Mouse (Mus musculus) heart, postnatal 10 days (tissue): ENCODE data around the gene Gm19684. TPM values are rescaled to one million over a fixed set of nuclear protein-coding genes. Genes with fewer than 3 reads are reported as not detected.
"Not testable (repeated sequence)": the region's sequence is repeated elsewhere in the genome, so short reads cannot be mapped to it uniquely, and the experiment has no call there.

Source experiments
- DNase-seq, 2 experiments: peaks; one replicate each; pipeline ENCODE4 v3.0.0; 2021
- intact Hi-C: fragments of 180-260 bp; cut with DNase I; formaldehyde crosslinking; loops from one replicate; pipeline ENCODE4 v1.15.1; 2025
- total RNA-seq, 2 experiments: library from RNA; stranded (reverse); gene quantifications; 2 replicates each; pipeline ENCODE4 v1.2.3; 2021

Gm19684 gene
- total RNA-seq, 2 experiments from 2014 or later = 0.26 TPM; not detected in 1

DNA sequence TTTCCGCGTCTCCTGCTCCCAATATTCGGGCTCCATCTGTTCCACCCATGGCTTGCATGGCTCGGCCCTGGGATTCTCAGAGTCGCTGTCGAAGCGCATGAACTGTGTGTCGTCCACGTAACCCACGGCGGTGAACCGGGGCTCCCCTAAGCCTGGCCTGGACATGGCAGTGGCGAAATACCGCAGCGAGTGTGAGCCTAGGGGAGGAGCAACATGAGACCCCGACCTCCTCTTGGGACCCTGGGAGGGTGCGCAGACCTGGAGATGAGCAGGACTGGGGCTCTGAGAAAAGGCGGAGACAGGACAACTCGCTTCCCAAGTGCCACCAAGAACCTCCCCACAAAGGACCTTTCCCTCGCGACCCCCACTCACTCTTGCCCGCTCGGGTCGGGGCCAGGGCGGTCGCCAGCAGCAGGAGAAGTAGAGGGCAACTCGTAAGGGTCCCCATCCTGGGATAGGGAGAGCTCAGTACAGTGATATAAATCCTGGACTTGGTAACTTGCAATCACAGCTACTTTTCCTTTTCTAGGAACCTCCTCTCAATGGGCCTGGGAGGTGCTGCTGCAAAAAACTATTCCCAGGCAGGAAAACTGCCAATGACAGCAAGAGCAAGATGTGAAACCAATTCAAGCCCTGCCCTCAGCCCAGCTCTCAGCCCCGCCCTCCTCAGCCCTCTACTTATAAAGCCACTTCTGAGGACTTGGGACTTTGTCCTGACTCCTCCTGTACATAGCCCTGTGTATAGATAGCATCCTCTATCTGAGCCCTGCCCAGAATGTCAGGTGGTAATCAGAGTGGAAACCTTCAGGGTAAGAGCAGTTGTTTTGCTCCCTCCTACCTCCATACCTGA, 7.7 kb downstream of the Gm19684 start, which contains the start of gene Gm7030:
Gm7030 (minus strand) TSS at position 458 of the 850 bp plus-strand sequence.
- peak in 1 of 2 experiments; percentile 10 for DNase-seq

DNA sequence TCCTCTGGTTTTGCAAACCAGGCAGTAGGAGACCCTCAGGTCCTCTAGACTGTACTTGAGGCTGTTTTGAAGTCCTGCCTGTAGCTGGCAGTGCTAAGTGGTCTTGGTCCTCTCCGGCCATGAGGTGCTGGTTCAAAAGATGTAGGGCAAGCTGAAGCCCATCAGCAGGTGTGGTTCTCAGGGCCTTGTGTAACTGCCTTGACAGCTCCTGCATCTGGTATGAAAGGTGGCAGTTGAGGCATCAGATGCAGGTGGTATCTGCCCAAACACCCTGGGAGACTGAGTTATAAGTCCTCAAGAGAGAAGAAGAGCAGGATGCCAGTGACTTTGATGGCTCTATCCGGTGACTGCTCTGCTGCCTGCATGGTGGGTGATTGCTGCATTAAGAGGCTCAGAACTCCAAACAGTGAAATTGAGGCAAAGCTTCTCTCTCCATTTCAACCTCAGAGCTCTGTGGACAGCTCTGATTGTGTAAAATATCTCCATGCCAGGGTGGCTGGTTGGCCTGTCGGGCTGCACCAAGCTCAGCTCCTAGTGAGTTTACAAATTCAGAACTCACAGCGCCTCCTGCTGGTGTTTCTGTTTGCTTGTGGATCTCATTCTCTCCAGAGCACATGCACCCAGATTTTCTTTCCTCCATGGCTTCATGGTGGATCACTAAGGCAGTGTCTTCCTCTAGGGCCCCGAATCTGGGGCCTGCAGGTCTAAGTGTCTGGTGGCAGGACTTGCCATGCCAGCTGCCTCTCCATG, 10.2 kb downstream of the Gm19684 start:
- intact Hi-C loops = no loop called here
- DNase-seq = no peak

More for the DNA sequence above, 7.7 kb downstream of the Gm19684 start, which contains the start of gene Gm7030:
- intact Hi-C loops = not testable (repeated sequence)

DNA sequence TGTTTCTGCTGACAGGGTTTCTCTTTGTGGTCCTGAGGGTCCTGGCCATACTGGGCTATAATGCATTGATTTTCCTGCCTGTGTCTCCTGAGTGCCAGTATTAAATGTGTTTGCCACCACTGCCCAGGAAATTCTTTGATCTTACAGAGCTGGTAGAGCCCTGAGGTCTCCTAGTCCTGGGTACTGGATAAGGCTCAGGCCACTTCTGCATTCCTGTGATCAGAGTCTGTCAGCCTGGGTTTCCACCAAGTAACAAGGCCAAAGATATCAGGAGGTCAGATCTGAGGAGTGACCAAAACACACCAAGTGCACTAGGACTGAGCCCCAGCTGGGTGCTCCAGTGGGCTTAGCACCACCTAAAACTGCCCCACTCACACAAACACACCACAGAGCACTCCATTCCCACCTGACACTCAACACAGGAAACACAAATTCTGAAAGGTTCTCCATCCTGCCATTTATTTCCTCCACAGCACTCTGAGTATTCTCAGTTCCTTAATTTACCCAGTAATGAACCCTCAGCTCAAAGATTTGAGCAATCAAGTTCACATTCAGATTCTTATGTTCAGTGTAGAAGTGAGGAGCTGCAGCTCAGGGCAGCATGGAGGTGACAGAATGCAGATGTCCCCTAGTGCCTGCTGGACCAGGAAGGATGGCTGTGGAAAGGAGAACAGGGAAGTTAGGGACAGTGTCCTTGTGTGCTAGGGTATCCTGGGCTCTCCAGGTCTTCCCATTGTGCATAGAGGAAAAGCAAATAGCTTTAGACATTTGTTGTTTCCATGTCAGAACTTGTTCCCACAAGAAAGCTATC, 14.1 kb downstream of the Gm19684 start:
- intact Hi-C loops, DNase-seq: not testable (repeated sequence)

DNA sequence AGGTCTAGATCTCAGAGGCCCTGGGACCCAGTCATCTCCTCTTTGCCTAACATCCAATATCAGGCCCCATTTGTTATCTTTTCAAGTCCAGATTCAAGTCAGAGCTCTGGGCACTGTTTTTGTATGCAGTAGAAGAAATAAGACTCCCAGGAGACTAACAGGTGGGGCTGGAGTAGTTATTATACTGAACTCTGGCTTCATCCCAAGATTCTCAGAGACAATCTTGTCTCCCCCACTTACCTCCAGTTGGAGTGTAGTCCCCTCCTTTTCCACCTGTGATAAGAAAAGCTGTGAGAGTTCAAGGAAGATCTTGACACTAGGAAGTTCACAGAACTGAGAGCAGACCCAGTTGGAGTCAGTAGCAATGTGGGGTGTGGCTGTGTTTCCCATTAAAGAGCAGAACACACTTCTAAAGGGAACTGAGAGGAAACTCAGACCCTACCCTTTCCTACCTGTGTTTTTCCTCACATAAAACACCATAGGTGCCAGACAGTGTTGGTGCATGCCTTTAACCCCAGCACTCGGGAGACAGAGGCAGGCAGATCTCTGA, 14.9 kb downstream of the Gm19684 start:
- DNase-seq, intact Hi-C loops: not testable (repeated sequence)

DNA sequence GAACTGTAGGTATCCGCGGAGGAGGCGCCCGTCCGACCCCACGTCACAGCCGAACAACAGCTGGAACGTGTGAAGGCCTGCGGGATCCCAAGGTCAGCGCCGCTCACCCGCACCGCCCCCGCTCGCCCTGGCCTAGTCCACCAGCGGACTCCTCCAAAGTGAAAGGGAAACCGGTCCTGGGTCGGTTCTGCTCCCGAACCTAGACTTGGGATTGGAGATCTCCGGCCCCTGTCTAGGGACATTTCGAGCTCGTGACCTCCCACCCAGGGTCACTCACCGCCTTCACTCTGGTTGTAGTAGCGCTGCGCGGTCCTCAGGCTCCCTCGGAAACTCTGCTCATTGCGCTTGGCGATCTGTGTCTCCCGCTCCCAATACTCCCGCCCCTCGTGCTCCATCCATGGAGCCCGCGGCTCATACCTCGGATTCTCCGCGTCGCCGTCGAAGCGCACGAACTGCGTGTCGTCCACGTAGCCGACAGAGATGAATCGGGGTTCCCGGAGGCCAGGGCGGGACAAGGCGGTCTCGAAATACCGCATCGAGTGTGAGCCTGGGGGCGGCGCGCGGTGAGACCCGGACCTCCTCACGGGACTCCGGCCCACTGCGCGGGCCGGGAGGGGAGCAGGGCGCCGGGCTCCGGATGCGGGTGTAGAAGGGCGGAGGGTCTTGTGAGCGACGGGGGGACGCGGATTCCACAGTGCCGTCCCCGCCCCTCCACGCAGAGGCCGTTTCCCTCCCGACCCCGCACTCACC, 23.8 kb downstream of the Gm19684 start:
- intact Hi-C loops = no loop called here
- DNase-seq = peak in 1 of 2 experiments; percentile 24

DNA sequence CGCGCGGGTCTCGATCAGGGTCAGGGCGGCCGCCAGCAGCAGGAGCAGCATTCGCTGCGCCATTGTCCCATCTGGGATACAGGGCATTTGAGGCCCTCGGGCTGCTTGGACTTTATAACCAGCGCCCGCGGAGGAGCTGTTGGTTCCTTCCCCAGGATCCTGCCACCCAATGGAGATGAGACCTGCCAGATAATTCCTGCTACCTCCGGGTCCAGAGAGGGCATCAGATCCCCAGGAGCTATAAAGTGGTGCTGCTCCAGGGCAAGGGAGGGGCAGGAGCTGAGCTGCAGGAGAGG, 24.3 kb downstream of the Gm19684 start:
- DNase-seq, intact Hi-C loops: not testable (repeated sequence)

DNA sequence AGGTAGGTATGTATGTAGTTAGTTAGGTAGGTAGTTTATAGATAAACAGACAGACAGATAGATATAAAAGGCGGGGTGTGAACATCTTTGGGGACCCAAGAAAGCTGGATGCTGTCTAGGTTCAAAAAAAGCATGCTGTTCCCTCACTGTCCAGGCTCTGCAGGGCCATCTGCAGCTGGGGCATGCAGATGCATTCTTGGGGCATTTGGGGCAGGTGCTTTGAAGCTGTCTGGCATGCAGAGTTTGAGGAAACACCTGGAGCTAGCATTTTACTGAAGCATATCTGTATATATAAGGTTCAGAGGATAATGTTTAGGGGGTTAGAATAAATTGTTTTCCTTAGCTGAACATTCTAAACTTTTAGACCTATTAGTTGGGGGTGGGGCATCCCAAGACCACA, 25.5 kb downstream of the Gm19684 start:
- DNase-seq, intact Hi-C loops: not testable (repeated sequence)

DNA sequence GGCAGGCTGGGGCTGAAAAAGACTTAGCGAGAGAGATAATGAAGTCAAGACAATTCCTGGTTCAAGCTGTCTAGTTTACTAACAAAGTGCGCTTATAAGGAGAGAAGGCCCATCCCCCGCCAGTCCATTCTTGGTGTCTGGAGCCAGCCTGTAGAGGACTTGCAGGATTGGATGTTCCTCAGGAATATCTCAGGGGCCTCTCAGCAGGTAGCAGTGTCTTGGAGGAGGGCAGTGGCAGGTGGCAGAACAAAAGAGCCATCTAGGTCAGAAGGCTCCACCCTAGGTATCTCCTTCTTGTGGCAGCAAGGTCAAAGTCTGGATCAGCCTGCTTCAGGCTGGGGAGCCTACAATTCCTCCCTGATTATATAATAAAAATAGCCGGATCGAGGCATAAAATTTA, 27.0 kb downstream of the Gm19684 start:
- intact Hi-C loops, DNase-seq: not testable (repeated sequence)

DNA sequence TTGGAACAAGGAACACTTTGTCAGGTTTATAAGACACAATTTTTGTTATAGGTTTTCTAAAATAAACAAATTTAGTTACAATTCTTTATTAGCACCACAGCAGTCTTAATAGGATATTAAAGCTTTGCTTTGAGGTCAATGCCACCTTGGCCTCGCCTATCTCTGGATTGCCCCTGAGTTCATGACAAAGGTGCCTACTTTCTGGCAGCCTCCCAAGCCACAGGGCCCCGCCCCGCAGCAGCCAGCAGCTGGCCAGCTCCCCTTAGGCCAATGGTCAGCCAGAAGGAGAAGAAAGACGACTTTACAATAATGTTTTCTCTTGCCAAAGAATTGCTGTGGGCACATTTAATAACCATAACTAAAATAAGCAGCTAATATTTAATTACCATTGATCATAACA, 29.7 kb downstream of the Gm19684 start:
- DNase-seq, intact Hi-C loops: not testable (repeated sequence)

DNA sequence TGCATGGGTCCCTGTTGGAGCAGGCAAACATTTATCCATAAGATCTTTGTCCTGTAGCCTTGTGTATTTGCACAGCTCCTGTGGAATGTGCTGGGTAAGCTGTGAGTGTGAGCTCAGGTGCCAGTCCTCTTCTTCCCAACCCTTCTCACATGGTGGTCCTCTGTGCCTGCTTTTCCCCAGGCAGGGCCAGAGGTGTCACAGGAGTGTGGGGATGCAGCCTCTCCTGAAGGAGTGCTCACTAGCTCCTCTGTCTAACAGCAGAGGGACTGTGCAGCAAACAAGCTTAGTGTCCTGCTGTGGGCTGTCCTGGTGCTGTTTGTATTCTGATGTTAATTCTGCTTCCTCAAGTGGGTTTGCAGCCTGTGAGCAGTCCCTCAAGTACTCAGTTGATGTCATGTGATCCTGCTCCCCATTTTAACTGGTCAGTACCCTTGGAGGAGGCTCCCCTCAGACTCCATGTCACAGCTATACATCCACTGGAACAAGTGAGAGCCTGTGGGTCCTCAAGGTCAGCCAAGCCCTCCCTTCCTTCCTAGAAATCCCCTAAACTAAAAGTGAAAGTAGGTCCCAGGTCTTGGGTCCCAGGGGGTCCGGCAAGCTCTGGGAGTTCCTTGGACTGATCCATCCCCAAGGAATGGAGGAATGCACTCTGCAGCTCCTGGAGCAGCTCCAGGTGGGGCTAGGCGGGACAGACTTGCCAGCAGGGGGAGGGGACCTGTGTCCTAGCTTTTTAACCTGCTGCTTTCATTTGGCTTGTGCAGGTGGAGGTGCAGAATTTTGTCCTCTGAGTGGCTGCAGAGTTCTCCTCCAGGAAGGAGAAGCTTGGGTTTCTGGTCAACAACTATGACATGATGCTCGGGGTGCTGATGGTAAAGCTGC, 33.0 kb downstream of the Gm19684 start:
- intact Hi-C loops = no loop called here
- DNase-seq = no peak

DNA sequence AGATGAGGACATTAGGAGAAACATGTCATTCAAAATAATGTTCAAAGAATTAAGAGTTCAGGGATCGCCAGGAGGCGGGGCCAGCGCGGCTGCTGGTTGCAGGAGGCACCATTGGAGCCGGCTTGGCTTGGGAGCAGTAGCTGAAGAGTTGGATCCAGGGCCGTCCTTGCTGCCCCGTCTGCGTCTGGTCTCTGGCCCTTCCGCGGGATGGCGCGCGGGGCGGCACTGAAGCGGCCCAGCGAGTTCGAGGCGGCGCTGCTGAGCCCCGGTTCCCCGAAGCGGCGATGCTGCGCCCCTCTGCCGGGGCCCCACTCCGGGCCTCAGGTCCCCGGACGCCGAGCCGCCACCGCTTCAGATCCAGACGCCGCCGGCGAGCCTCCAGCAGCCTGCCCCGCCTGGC, 36.3 kb downstream of the Gm19684 start:
- intact Hi-C loops, DNase-seq: not testable (repeated sequence)

DNA sequence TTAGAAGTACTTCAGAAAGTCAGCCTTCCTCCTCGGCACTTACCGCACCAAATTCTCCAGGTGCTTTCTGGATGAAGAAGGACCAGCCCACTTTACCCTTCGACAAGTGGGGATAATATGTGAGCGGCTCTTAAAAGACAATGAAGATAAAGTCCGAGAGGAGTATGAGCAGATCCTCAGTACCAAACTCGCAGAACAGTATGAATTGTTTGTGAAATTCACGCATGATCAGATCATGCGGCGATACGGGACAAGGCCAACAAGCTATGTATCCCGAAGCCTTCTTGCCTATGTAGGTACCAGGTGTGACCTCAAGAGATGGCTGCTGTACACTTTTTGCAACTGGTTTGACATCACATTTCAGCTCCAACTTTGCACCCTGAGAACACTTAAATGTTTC, 36.8 kb downstream of the Gm19684 start:
- DNase-seq, intact Hi-C loops: not testable (repeated sequence)

DNA sequence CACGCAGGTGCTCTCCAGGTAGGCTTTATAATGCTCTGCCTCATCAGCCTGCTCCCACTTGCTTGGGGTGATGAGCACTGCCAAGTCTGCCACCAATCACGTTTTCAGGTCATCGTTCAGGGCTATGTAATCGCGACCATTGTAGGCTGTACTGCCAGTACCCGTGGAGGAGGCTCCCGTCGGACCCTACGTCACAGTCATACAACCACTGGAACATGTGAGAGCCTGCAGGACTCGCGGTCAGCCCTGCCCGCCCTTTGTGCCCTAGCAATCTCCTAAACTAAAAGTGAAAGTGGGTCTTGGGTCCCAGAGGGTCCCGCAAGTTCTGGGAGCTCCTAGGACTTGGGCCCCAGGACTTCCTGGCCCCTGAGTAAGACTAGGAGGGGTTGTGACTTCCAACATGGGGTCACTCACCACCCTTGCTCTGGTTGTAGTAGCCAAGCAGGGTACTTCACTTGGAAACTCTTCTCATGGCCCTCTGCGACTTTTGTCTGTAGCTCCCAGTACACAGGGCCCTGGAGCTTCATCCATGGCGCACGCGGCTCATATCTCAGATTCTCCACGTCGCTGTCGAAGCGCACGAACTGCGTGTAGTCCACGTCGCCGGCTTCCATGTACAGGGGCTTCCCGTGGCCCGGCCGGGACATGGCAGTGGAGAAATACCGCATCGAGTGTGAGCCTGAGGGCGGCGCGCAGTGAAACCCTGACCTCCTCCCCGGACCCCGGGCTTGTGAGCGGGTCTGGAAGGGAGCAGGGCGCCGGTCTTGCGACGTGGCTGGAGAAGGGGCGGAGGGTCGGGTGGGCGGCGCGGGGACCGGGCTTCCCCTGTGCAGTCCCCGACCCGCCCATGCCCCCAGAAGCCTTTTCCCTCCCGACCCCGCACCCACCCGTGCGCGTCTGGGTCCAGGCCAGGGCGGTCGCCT, 39.9 kb downstream of the Gm19684 start:
- intact Hi-C loops = no loop called here
- no peak for DNase-seq

DNA sequence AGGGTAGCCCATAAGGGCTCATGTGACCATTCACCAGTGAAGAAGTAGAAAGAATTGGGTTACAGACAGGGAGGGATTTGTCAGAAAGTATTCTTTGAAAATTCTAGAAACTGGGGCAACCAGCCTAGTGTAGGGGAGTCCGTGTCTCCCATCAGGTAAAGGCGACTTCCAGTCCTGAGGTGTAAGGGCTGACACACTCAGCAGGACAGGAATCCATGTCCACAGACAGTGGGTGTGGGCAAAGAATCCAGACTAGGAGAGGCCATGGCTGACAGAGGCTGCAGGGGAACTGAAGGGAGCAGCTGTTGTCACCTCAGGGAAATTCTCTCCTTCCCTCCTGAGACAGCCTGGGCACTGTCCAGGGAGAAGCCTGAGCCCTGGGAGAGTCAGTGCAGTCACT, 45.4 kb downstream of the Gm19684 start:
- DNase-seq, intact Hi-C loops: not testable (repeated sequence)

DNA sequence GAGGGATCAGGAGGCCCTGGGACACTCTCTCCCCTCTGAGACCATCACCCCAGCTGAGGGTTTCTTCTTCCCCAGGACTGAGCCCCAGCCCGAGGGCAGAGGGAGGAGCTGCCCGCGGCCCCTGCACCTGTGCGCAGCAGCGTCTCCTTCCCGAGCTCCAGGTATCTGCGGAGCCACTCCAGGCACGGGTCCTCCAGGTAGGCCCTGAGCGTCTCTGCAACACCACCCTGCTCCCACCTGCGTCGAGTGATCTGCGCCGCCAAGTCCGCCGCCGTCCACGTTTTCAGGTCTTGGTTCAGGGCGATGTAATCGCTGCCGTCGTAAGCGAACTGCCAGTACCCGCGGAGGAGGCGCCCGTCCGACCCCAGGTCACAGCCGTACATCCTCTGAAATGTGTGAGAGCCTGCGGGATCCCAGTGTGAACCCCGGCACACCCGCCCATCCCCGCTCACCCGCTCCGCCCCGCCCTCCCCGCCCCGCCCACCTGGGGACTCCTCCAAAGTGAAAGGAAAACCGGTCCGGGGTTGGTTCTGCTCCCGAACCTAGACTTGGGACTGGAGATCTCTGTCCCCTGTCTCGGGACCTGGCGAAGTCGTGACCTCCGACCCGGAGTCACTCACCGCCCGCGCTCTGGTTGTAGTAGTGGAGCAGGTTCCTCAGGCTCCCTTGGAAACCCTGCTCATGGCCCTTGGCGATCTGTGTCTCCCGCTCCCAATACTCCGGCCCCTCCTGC, 46.0 kb downstream of the Gm19684 start:
- intact Hi-C loops = no loop called here
- DNase-seq = no peak

DNA sequence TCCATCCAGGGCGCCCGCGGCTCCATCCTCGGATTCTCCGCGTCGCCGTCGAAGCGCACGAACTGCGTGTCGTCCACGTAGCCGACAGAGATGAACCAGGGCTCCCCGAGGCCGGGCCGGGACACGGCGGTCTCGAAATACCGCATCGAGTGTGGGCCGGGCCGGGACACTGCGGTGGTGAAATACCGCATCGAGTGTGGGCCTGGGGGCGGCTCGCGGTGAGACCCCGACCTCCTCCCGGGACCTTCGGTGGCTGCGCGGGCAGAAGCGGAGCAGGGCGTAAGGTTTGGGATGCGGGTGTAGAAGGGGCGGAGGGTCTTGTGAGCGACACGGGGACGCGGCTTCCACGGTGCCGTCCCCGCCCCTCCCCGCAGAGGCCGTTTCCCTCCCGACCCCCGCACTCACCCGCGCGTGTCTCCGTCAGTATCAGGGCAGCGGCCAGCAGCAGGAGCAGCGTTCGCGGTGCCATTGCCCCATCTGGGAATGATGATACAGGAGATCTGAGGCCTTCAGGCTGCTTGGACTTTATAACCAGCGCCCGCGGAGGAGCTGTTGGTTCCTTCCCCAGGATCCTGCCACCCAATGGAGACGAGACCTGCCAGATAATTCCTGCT, 46.7 kb downstream of the Gm19684 start, which contains the start of gene Gm8909:
Gm8909 (minus strand) TSS at position 499 of the 614 bp plus-strand sequence.
- DNase-seq = no peak
- intact Hi-C loops = no loop called here

DNA sequence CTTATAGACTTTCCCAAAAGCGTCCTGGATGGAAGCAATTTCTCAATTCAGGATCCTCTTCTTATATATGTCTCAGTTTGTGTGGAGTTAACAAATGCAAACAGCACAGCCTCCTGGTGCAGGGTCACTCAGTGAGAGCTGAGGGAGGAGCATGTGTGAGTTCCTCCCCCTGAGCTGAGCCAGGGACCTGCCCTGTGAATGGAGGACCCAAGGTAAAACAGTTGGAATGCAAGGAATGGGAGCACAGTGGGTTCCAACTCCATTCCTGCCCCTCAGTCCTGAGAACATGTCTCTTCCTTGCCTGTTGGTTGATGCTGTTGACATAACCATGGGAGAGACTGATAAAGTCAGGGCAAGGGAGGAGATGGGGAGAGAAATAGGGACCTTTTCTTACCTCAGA, 47.6 kb downstream of the Gm19684 start:
- DNase-seq = not testable (repeated sequence)

More for the DNA sequence above, 47.6 kb downstream of the Gm19684 start:
- intact Hi-C loops = not testable (repeated sequence)
